Comparison of ENCODE assay signal across 8 mouse cellular contexts in genomic region chr3:51339378-51339733, GRCm38 (mm10). TPM values are rescaled to one million over a fixed set of nuclear protein-coding genes. Genes with fewer than 3 reads are reported as not detected.
DNase-seq lines count a peak whose midpoint lies in the region; ATAC-seq lines count a peak whose summit lies in the region.

No protein-coding gene starts in this region.

- peak overlapping the region; percentile 100 for H3K27ac ChIP-seq in heart, embryonic 10.5 days
- peak overlapping the region; percentile 100; the same call in 1 of the 2 replicates for H3K27ac ChIP-seq in forebrain, embryonic 12.5 days
- H3K27ac ChIP-seq in liver, embryonic 15.5 days (replicated peaks) = peak overlapping the region; percentile 98

- peak overlapping the region; percentile 99 for H3K4me3 ChIP-seq in heart, embryonic 10.5 days
- H3K4me3 ChIP-seq in forebrain, embryonic 12.5 days (replicated peaks) = peak overlapping the region; percentile 97
- peak overlapping the region; percentile 97 for H3K4me3 ChIP-seq in liver, embryonic 15.5 days (replicated peaks)

- H3K9me3 ChIP-seq in heart, embryonic 10.5 days = no peaks in the 10 kb centered on the region
- no peaks in the 10 kb centered on the region for H3K9me3 ChIP-seq in forebrain, embryonic 12.5 days
- no peaks in the 10 kb centered on the region for H3K9me3 ChIP-seq in liver, embryonic 15.5 days (replicated peaks)

- no peak for ATAC-seq in forebrain, embryonic 12.5 days (ENCODE audit: low FRiP score)
- ATAC-seq in liver, embryonic 15.5 days (ENCODE audit: insufficient read depth) = no peak

- H3K9ac ChIP-seq in forebrain, embryonic 12.5 days = peak overlapping the region; percentile 98
- H3K9ac ChIP-seq in liver, embryonic 15.5 days = peak overlapping the region; percentile 97

- DNase-seq in heart, embryonic 10.5 days (ENCODE audit: low spot score) = no peak
- DNase-seq in heart, adult 9 months (ENCODE audit: low spot score in 2 of 2) = no peak
- peak; percentile 48 for DNase-seq in CD4-positive helper T cell, adult 2 months (ENCODE audit: low read depth, low spot score)
- DNase-seq in adrenal gland, postnatal 25 days = no peak
- no peak for DNase-seq in cerebellum, postnatal 14 days
- no peak for DNase-seq in adrenal gland, adult 18-20 months (ENCODE audit: low spot score in 2 of 2)

- H3K27me3 ChIP-seq in heart, embryonic 10.5 days (ENCODE audit: insufficient read depth, poor library complexity, severe bottlenecking) = no peaks in the 10 kb centered on the region
- no peaks in the 10 kb centered on the region for H3K27me3 ChIP-seq in forebrain, embryonic 12.5 days
- H3K27me3 ChIP-seq in liver, embryonic 15.5 days = no peaks in the 10 kb centered on the region

- H3K36me3 ChIP-seq in heart, embryonic 10.5 days = no peaks in the 10 kb centered on the region
- H3K36me3 ChIP-seq in forebrain, embryonic 12.5 days (replicated peaks) = no peaks in the 10 kb centered on the region
- no peaks in the 10 kb centered on the region for H3K36me3 ChIP-seq in liver, embryonic 15.5 days (replicated peaks)

- peak overlapping the region; percentile 81 for H3K4me2 ChIP-seq in forebrain, embryonic 12.5 days
- peak overlapping the region; percentile 100 for H3K4me2 ChIP-seq in liver, embryonic 15.5 days

- WGBS in heart, embryonic 10.5 days = under 1% methylated on average over 9 of the region's 9 CpGs
- WGBS in forebrain, embryonic 12.5 days = 2% methylated on average over 9 of the region's 9 CpGs
- WGBS in liver, embryonic 15.5 days (ENCODE audit: insufficient replicate concordance) = under 1% methylated on average over 9 of the region's 9 CpGs

- peaks cover 16% of the 10 kb centered on the region for H3K4me1 ChIP-seq in heart, embryonic 10.5 days
- peaks cover 7% of the 10 kb centered on the region for H3K4me1 ChIP-seq in forebrain, embryonic 12.5 days
- H3K4me1 ChIP-seq in liver, embryonic 15.5 days (replicated peaks) = peaks cover 50% of the 10 kb centered on the region

RNA-seq across cellular contexts. Expression of gene Elf2, which starts 1.1 kb away (rescaled TPM):
- 40.1 and 43.5 TPM in 2 replicates for polyA plus RNA-seq in heart, embryonic 10.5 days (2016; fragmentation: Nextera tagmentation; extraction: Ambion mirVana)
- polyA plus RNA-seq in forebrain, embryonic 12.5 days (2016; fragmentation: Nextera tagmentation; extraction: Ambion mirVana) = 43.2 and 43.8 TPM in 2 replicates
- polyA plus RNA-seq in liver, embryonic 15.5 days (2015; fragmentation: Nextera tagmentation; extraction: Ambion mirVana) = 22.3 and 22.6 TPM in 2 replicates
- total RNA-seq in adrenal gland, postnatal 25 days (2021) = 84.4 and 88.0 TPM in 2 replicates
- total RNA-seq in adrenal gland, adult 18-20 months (2021) = 10 to 100 TPM; 61.9 to 78.4 TPM

RNA-seq across cellular contexts. Expression of gene Mgarp, which starts 57.2 kb away (rescaled TPM):
- polyA plus RNA-seq in heart, embryonic 10.5 days (2016; fragmentation: Nextera tagmentation; extraction: Ambion mirVana) = 20.6 and 21.1 TPM in 2 replicates
- 2.3 and 5.5 TPM in 2 replicates for polyA plus RNA-seq in forebrain, embryonic 12.5 days (2016; fragmentation: Nextera tagmentation; extraction: Ambion mirVana)
- polyA plus RNA-seq in liver, embryonic 15.5 days (2015; fragmentation: Nextera tagmentation; extraction: Ambion mirVana) = 1.3 and 1.9 TPM in 2 replicates
- 637 and 688 TPM in 2 replicates for total RNA-seq in adrenal gland, postnatal 25 days (2021)
- total RNA-seq in adrenal gland, adult 18-20 months (2021) = 100 to 1,000 TPM; 605 to 839 TPM
